Mouse (Mus musculus) spleen, adult 18-20 months (tissue): ENCODE data around the gene Gm16440.
"Not testable (repeated sequence)": the region's sequence is repeated elsewhere in the genome, so short reads cannot be mapped to it uniquely, and the experiment has no call there.

Source experiments
- DNase-seq, 2 experiments: peaks; one replicate each; pipeline ENCODE4 v3.0.0; 2022; ENCODE audit warnings: mixed read lengths in 2 of 2

The Gm16440 gene

DNA sequence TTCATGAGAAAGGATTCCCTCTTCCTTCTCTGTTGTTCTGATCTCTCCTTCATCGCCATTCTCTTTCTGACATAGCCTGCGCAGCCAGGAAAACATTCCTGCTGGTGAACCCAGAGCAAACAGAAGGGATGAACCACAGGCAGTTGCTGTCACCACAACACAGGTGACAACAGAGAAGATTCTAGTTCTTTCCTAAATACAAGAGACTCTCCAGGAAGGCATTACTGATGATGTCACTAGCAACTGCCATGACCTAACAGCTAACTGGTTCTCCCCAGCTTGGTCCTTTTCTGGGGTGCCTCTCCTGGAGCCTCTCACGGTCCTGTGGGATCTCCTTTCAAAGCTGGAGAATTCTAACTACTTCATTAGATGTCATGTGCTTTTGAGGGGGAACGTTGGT is at the start of gene Gm16440:
Gm16440 (minus strand) TSS at position 101 of the 400 bp plus-strand sequence.
- not testable (repeated sequence) for DNase-seq

DNA sequence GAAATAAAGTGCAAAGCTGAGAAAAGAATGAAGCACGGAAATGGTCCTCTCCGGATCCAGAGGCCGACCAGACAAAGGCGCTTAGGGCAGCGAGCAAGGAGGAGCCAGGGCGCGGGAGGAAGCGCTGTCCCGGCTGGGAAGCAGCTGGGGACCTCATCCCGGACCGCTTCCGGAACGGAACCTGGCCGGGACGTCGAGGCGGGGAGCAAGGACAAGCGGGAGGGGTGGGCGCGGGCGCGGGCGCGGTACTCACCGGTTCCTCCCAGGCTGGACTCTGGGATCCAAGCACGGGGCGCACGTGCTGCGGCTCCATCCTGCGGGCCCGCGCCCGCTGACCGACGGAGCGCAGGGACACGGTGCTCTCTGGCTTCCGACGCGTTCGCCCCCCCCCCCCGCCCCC is 36.6 kb upstream of the Gm16440 start:
- not testable (repeated sequence) for DNase-seq

DNA sequence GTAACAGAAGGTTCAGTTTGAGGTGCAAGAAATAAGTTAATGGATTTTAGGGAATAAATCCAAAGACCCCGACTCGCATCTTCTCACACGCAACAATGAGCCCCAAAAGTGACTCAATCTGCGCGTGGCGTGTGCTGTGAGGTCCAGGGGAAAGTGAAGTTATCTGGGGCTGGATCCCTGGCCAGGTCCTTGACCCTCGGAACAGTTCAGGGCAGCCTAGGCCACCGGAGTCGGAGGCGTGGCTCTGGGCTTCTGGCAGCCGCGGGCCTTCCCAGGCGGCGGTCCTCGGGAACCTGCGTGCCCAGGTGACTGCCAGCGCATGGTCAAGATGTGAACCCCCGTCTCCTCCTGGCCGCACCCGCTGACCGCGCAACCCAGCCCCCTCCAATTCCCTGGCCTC is 36.2 kb upstream of the Gm16440 start:
- not testable (repeated sequence) for DNase-seq

DNA sequence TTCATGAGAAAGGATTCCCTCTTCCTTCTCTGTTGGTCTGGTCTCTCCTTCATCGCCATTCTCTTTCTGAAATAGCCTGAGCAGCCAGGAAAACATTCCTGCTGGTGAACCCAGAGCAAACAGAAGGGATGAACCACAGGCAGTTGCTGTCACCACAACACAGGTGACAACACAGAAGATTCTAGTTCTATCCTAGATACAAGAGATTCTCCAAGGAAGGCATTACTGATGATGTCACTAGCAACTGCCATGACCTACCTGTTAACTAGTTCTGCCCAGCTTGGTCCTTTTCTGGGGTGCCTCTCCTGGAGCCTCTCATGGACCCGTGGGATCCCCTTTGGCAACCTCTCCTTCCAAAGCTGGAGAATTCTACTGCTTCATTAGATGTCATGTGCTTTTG is 22.3 kb upstream of the Gm16440 start, which contains the start of gene Gm3591:
Gm3591 (minus strand) TSS at position 101 of the 400 bp plus-strand sequence.
- not testable (repeated sequence) for DNase-seq

DNA sequence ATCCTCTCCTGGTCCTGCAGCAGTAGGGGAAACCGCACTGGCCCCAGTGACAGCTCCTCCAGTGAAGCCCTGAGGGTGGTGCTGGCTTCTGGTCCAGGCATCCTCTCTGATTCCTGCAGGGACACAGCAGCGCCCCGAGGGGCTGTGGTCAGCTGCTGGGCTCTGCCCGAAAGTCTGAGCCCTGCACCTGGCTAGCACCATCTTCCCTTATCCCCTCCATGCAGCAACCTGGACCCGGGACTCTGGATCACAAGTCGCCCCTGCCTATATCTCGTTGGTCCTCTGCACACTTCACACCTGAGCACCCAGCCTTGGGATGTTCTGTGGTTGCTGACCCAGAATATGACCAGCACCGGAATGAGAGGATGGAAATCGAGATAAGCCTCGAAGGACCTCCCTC is 46.5 kb downstream of the Gm16440 start, which contains the start of gene Gm3618:
Gm3618 (minus strand) TSS at position 101 of the 400 bp plus-strand sequence.
- not testable (repeated sequence) for DNase-seq
